Mouse (Mus musculus) bone marrow, adult 2 months (tissue): ENCODE measurements around the gene Rpl35a. TPM values are rescaled to one million over a fixed set of nuclear protein-coding genes. Genes with fewer than 3 reads are reported as not detected.
A peak's percentile ranks its signal among the peaks of the same experiment; 100 is the strongest.

Experiments
- H3K27ac ChIP-seq: fragments of 200-500 bp; 2 replicates; pipeline ENCODE4 v1.5.1; 2012; ENCODE audit warnings: low read depth, mild to moderate bottlenecking, control low read depth, inconsistent platforms, low read length; ENCODE audit not compliant: control insufficient read depth, poor library complexity, insufficient read depth
- H3K4me1 ChIP-seq: fragments of 200-500 bp; 2 replicates; pipeline ENCODE4 v1.6.1; 2011; ENCODE audit warnings: low read length; ENCODE audit not compliant: control insufficient read depth, insufficient read depth
- H3K4me3 ChIP-seq: fragments of 200-500 bp; replicated peaks from 2 replicates; pipeline ENCODE3; 2011; ENCODE audit warnings: mild to moderate bottlenecking, low read depth, low read length, control low read depth; ENCODE audit not compliant: control insufficient read depth
- CTCF ChIP-seq: fragments of 200-500 bp; IDR thresholded peaks from 2 replicates; pipeline ENCODE4 v1.5.1; 2011; ENCODE audit warnings: low read length, control low read depth; ENCODE audit not compliant: control insufficient read depth, insufficient read depth
- POLR2A ChIP-seq: fragments of 200-500 bp; IDR thresholded peaks from 2 replicates; pipeline ENCODE4 v1.6.1; 2011; ENCODE audit warnings: low read depth, mild to moderate bottlenecking, control low read depth, low read length, borderline replicate concordance; ENCODE audit not compliant: control insufficient read depth
- WGBS: fragments of 180-500 bp; shearing (Covaris S2); methylation state at CpG from one replicate; pipeline ENCODE4 v1.1.7; 2018; 5-methylcytosine and 5-hydroxymethylcytosine counted together
- polyA plus RNA-seq: library from polyadenylated mRNA; stranded (reverse); fragments of >200 nt; gene quantifications from 2 replicates; pipeline ENCODE4 v1.2.4, GENCODE M21; 2011; ENCODE audit warnings: low replicate concordance; ENCODE audit not compliant: missing spikeins, insufficient read depth, insufficient read length

The Rpl35a gene
- polyA plus RNA-seq, 1 experiment, result 1,406 TPM

- peaks cover 1% of the 10 kb centered on the region; the same call in 1 of the 2 replicates for H3K4me1 ChIP-seq
- TF ChIP-seq POLR2A, result no peak
- no peak for TF ChIP-seq CTCF
- WGBS, result 74% methylated on average over 6 of the region's 6 CpGs
- H3K4me3 ChIP-seq, result no peak overlapping the region
- no peak overlapping the region for H3K27ac ChIP-seq
These were observed 16.8 kb downstream of the Rpl35a start for GRCm38 (mm10) chr16:33072871-33073557.

- H3K4me3 ChIP-seq, result no peak overlapping the region
- peaks cover 5% of the 10 kb centered on the region; the same call in 1 of the 2 replicates for H3K4me1 ChIP-seq
- no peak for TF ChIP-seq POLR2A
- TF ChIP-seq CTCF, result no peak
- 23% methylated on average over 5 of the region's 5 CpGs for WGBS
- no peak overlapping the region for H3K27ac ChIP-seq
These were observed 18.7 kb downstream of the Rpl35a start for GRCm38 (mm10) chr16:33074967-33075366.

DNA sequence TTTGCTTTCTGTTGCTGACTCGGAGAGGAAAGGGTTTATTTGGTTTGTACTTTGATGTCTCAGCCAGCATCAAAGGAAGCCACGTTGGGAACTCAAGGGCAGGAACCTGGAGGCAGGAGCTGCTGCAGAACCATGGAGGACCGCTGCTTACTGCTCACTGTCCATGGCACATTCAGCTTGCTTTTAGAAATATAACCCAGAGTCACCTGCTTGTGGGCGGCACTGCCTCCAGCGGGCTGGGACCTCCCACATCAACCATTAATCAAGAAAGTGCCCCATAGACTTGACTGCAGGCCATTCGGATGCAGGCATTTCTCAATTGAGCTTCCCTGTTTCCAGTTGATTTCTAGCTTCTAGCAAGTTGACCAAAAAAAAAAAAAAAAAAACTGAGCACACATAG lies 19.8 kb downstream of the Rpl35a start:
- peaks cover 5% of the 10 kb centered on the region; the same call in 1 of the 2 replicates for H3K4me1 ChIP-seq
- peak overlapping the region; percentile 3; the same call in 1 of the 2 replicates for H3K27ac ChIP-seq
- no peak overlapping the region for H3K4me3 ChIP-seq
- whole genome bisulfite sequencing, result 51% methylated on average over 6 of the region's 6 CpGs
- TF ChIP-seq POLR2A, result no peak
- TF ChIP-seq CTCF, result no peak

GRCm38 (mm10) chr16:33077069-33077627 lies 20.9 kb downstream of the Rpl35a start:
- Histone ChIP-seq H3K27ac (peak overlapping the region; percentile 69; the same call in 1 of the 2 replicates), H3K4me3 (no peak overlapping the region), H3K4me1 (peaks cover 7% of the 10 kb centered on the region; the same call in 1 of the 2 replicates)
- TF ChIP-seq CTCF, result no peak
- TF ChIP-seq POLR2A, result no peak
- 15% methylated on average over 5 of the region's 5 CpGs for WGBS

GRCm38 (mm10) chr16:33080063-33080462 lies 23.8 kb downstream of the Rpl35a start:
- H3K27ac ChIP-seq, result no peak overlapping the region
- H3K4me3 ChIP-seq, result no peak overlapping the region
- no peak for TF ChIP-seq CTCF
- TF ChIP-seq POLR2A, result no peak
- H3K4me1 ChIP-seq, result peaks cover 7% of the 10 kb centered on the region; the same call in 1 of the 2 replicates
- WGBS, result 52% methylated on average over 7 of the region's 7 CpGs

GRCm38 (mm10) chr16:33082951-33083350 lies 26.7 kb downstream of the Rpl35a start:
- H3K4me3 ChIP-seq, result no peak overlapping the region
- H3K4me1 ChIP-seq, result peaks cover 6% of the 10 kb centered on the region; the same call in 1 of the 2 replicates
- TF ChIP-seq POLR2A (no peak), CTCF (no peak)
- 84% methylated on average over 6 of the region's 6 CpGs for WGBS
- H3K27ac ChIP-seq, result no peak overlapping the region

DNA sequence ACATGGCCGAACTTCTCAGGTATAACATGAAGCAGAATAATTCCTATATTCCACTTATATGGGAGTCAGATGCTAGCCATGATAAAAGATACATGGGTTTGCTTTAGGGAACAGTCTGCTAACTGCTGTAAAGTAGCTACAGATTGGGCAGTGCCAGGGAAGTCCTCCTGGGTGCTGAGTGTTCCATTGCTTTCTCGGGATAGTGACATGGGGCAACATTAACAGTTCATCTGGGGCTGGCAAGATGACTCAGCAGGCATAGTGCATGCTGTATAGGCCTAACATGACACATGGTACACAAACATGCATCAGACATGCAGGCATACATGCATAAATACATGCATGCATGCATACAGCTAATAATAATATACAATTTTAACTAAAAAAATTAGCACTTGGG lies 27.7 kb downstream of the Rpl35a start:
- TF ChIP-seq POLR2A (no peak), CTCF (no peak)
- Histone ChIP-seq H3K27ac (no peak overlapping the region), H3K4me1 (peaks cover 3% of the 10 kb centered on the region; the same call in 1 of the 2 replicates), H3K4me3 (no peak overlapping the region)
- 81% methylated on average over 2 of the region's 2 CpGs for WGBS

- Histone ChIP-seq H3K4me3 (no peak overlapping the region), H3K27ac (no peak overlapping the region), H3K4me1 (peaks cover 2% of the 10 kb centered on the region; the same call in 1 of the 2 replicates)
- WGBS, result 80% methylated on average over 8 of the region's 8 CpGs
- TF ChIP-seq CTCF (no peak), POLR2A (no peak)
These were observed 29.4 kb downstream of the Rpl35a start for GRCm38 (mm10) chr16:33085666-33086065.

Other genes with a start within 250 kb of the Rpl35a start
- gene Smbd1, start 246.0 kb upstream of the Rpl35a start, polyA plus RNA-seq, result not detected in 2 replicates
- gene Fyttd1, start 179.0 kb upstream of the Rpl35a start, polyA plus RNA-seq, result 7.2 and 12.0 TPM in 2 replicates
- gene Rubcn, start 178.7 kb upstream of the Rpl35a start, polyA plus RNA-seq, result 12.8 and 25.8 TPM in 2 replicates
- gene Lrch3, start 142.4 kb upstream of the Rpl35a start, polyA plus RNA-seq, result 6.2 and 13.0 TPM in 2 replicates
- gene Iqcg, start 235 bp upstream of the Rpl35a start, polyA plus RNA-seq, result 1.8 TPM in 1 of 2 replicates, not detected in the other
- gene Lmln, start 6.1 kb downstream of the Rpl35a start, polyA plus RNA-seq, result 2.4 and 3.3 TPM in 2 replicates
- 3.7 and 5.6 TPM in 2 replicates for gene Osbpl11, start 128.6 kb downstream of the Rpl35a start, polyA plus RNA-seq
- gene Snx4, start 195.0 kb downstream of the Rpl35a start, polyA plus RNA-seq, result 14.0 and 22.3 TPM in 2 replicates